Mouse (Mus musculus) urinary bladder, postnatal 4 days (tissue): Measurements from ENCODE around the gene Zfp617.
A peak's percentile ranks its signal among the peaks of the same experiment; 100 is the strongest.
"Not testable (repeated sequence)": the region's sequence is repeated elsewhere in the genome, so short reads cannot be mapped to it uniquely, and the experiment has no call there.

Experiments
- DNase-seq, 2 experiments: peaks; one replicate each; pipeline ENCODE4 v3.0.0; 2021 to 2022; ENCODE audit warnings: low spot score in 2 of 2

Gene Zfp617

GRCm38 (mm10) chr8:71908309-71909261 is at the start of gene Zfp617, which contains the start of gene Zfp882:
Gene Zfp617 (plus strand): TSS chr8:71908635.
Gene Zfp882 (plus strand): TSS chr8:71908608.
- peak; percentile 83 to 84 for DNase-seq

- DNase-seq = not testable (repeated sequence)
Measured at GRCm38 (mm10) chr8:71861551-71861950, 46.9 kb upstream of the Zfp617 start.

DNA sequence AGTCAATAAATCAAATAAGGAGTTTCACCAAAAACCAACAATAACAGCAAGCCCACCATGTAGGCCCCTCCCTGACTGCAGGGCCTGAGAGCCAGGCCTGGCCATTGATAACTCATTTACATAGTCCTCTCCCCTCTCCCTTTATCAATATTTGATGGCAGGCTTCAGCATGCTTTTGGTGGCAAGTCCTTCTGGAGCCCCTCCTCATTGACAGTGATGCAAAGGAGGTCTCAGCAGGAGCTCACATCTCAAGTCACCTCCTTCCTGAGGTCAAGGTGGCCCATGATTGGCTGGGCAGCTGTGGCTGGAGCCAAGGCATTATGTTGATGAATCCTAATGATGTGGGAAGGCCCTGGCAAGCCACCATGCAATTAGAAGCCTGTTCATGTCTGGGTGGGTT is 46.4 kb upstream of the Zfp617 start:
- not testable (repeated sequence) for DNase-seq

- DNase-seq = peak; percentile 58 to 65
Measured at GRCm38 (mm10) chr8:71881618-71882274, 26.7 kb upstream of the Zfp617 start, which contains the start of gene Zfp709. Gene Zfp709 (plus strand): TSS chr8:71882019.

DNA sequence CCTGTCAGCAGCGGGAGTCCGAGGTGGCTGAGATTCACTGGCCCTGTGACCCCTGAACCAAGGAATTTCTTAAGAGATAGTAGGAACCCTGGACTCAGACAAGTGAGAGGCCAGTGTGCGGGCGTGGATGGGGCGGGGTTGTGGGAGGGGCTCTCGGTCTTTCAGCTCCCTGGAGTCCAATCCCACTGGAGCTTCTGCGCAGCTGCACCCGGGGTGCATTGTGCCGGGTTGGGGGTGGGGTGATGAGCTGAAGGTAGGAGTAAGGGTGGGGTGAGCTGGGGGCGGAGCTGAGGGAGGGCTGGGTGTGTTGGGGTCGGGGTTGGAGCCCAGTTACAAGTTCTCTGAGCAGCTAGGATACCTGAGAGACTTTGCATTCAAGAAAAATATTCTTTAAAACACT is 7.8 kb upstream of the Zfp617 start:
- DNase-seq = not testable (repeated sequence)

DNA sequence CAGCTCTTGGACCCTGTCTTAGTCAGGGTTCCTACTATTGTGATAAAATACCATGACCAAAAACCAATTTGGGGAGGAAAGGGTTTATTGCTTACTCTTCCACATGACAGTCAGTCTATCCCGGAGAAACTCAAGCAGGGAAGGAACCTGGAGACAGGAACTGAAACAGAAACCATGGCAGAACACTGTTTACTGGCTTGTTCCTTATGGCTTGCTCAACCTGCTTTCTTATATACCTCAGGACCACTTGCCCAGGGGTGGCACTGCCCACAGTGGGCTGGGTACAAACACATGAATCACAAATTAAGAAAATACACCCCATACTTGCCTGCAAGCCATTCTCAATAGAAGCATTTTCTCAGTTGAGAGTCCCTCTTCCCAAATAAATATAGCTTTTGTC is 5.4 kb upstream of the Zfp617 start:
- not testable (repeated sequence) for DNase-seq

GRCm38 (mm10) chr8:71906809-71907208 is 1.6 kb upstream of the Zfp617 start:
- no peak for DNase-seq

DNA sequence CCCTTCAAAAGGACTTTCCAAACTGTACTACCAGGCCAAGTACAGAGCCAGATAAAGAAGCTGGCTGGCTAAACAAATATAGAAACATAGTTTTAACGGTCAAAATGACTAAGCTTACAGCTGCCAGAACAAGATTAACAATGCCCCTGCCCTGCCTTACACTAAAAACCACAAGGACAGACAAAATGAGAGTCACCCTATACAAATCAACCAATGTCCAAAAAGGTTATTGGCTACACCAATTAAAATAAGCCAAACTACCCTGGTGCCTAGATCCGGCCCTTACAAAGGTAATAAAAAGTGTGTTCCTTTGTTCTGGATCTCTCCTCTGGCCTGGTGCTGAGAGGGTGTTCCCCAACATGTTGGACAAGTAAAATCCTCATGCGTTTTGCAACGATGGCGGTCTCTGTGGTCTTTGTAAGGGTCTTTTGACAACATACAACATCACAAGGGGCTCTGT is 607 bp upstream of the Zfp617 start:
- no peak for DNase-seq

DNA sequence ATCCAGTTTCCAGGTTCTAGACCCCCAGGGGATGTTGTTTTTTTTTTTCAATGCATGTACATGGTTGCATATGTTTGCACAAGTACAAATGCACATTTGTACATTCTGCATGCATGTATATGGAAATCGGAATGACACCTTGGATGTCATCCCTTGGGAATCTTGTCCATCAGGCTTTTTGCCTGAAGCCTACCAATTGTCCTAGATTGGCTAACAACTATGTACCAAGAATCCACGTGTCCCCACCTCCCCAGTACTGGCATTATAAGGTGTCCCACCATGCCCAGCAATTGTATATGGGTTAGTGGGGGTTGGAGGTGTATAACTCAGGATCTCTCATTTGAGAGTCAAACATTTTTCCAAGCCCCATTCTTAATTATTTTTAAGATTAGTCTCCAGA is 3.9 kb downstream of the Zfp617 start:
- DNase-seq = no peak

GRCm38 (mm10) chr8:71922567-71923401 is 14.3 kb downstream of the Zfp617 start:
- peak; percentile 91 to 93 for DNase-seq

DNA sequence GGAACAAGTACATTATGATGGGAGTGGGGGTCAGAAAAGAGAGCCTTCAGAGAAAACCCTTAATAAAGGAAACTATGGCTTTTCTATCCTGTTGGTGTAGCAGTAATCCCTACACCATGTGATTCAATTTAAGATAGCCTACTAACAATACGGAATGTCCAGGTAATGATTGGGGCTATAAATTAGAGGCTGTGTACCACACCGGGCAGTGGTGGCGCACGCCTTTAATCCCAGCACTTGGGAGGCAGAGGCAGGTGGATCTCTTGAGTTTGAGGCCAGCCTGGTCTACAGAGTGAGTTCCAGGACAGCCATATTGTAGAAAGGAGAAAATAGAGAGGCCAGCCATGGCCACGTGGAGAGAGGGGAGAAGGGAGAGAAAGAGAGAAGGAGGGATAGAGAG is 17.4 kb downstream of the Zfp617 start:
- DNase-seq = no peak

DNA sequence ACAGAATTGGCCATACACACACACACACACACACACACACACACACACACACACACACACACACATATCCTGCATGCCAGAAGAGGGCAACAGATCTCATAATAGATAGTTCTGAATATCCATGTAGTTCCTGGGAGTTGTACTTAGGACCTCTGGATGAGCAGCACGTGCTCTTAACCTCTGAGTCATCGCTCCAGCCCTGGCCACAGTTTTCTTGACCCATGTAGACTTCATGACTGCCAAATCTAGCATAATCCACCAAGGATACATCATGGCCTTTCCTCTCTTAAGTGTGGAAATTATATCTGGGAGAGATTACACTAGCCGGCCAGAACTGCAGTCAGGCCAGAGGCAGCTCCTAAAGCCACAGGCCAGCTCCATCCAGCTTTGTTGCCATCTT is 18.1 kb downstream of the Zfp617 start:
- no peak for DNase-seq

GRCm38 (mm10) chr8:71927779-71928178 is 19.3 kb downstream of the Zfp617 start:
- DNase-seq = no peak

DNA sequence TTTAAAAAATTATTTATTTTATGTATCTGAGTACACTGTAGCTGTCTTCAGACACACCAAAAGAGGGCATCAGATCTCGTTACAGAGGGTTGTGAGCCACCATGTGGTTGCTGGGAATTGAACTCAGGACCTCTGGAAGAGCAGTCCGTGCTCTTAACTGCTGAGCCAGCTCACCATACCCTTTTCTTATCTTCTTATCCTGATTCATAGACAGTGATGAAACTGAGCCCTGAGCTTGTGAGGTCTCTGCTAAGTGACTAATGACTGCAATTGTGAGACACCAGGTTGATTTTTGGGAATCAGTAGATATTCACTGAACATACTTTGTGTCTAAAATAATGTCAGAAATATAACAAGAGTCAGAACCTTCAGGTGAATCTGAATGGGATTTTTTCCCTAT is 29.6 kb downstream of the Zfp617 start:
- not testable (repeated sequence) for DNase-seq

- no peak for DNase-seq
Measured at GRCm38 (mm10) chr8:71940293-71941208, 32.1 kb downstream of the Zfp617 start.

- DNase-seq = no peak
Measured at GRCm38 (mm10) chr8:71941776-71942175, 33.3 kb downstream of the Zfp617 start.

DNA sequence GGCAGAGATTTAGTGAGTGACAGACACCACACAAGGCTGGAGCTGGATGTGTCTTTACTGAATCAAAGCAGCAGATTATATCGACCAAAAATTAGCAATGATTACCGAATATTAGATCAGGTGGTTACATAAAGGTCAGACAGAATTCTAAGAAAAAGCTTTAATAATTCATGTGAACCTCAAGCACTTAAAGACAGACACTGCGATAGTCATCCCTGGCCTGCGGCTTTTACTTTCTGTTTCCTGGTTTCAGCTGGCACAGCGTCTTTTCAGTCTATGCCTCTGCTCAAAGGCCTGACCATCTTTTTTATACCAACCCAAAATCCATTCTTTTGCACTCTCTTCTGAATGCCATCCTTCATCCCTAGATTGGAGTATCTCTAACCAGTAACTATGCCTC is 40.2 kb downstream of the Zfp617 start:
- no peak for DNase-seq

- DNase-seq = peak; percentile 95 to 98
Measured at GRCm38 (mm10) chr8:71950482-71951221, 42.2 kb downstream of the Zfp617 start, which contains the start of gene Zfp961. Gene Zfp961 (plus strand): TSS chr8:71951038.

DNA sequence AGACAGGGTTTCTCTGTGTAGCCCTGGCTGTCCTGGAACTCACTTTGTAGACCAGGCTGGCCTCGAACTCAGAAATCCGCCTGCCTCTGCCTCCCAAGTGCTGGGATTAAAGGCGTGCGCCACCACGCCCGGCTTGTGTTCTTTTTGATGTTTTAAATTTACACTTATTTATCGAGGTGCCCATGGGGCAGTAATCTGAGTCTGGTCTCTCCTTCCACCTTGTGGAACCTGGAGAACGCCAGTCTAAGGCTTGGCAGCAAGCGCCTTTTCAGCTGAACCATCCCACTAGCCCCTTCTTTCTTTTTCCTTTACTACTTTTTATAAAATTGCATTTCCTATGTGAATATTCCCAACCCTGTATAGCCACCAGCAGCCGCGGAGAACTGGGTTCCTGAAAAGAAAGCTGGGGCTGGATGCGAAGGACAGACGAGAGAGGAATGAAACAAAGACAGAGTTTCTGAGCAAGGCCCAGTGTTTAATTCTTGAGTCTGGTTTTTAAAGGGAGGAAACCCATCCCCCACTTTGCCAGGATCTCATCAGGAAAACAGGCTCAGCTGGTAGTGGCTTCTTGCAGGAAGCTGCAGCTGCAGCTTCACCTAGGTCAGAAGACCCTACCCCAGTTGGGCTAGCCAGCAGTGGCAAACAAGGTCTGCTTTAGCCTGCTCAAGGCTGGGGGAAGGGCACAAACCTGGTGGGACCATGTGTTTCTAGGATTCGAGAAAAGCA is 43.2 kb downstream of the Zfp617 start:
- no peak for DNase-seq
